Mouse (Mus musculus): ENCODE measurements around the gene Bcl2l1. TPM values are rescaled to one million over a fixed set of nuclear protein-coding genes. Genes with fewer than 3 reads are reported as not detected.

Gene Bcl2l1
- polyA plus RNA-seq, 1 experiment: 142 TPM

GRCm38 (mm10) chr2:152821566-152821965 is 10.0 kb downstream of the Bcl2l1 start:
- no peak overlapping the region for H3K4me3 ChIP-seq (replicated peaks; ENCODE audit: insufficient read depth, low read depth, low read length)
- TF ChIP-seq POLR2A (IDR thresholded peaks at IDR 0.05; ENCODE audit: borderline replicate concordance, insufficient read depth, low read length) (no peak), CTCF (IDR thresholded peaks at IDR 0.05; ENCODE audit: borderline replicate concordance, insufficient read depth, low read depth, low read length) (no peak)
- H3K4me1 ChIP-seq (ENCODE audit: control insufficient read depth, insufficient read depth, low read length): peaks cover 56% of the 10 kb centered on the region
- H3K27ac ChIP-seq (ENCODE audit: insufficient read depth, low read length): peak overlapping the region; percentile 71
- peak in 1 of 2 experiments; percentile 10 for DNase-seq
- no peaks in the 10 kb centered on the region for H3K27me3 ChIP-seq (ENCODE audit: control insufficient read depth, insufficient read depth, low read length)

- Histone ChIP-seq H3K4me1 (ENCODE audit: control insufficient read depth, insufficient read depth, low read length) (peaks cover 62% of the 10 kb centered on the region), H3K4me3 (replicated peaks; ENCODE audit: insufficient read depth, low read depth, low read length) (no peak overlapping the region), H3K27me3 (ENCODE audit: control insufficient read depth, insufficient read depth, low read length) (no peaks in the 10 kb centered on the region), H3K27ac (ENCODE audit: insufficient read depth, low read length) (peak overlapping the region; percentile 71)
- 48% methylated on average over 5 of the region's 5 CpGs for WGBS
- no peak for TF ChIP-seq POLR2A (IDR thresholded peaks at IDR 0.05; ENCODE audit: borderline replicate concordance, insufficient read depth, low read length)
- TF ChIP-seq CTCF (IDR thresholded peaks at IDR 0.05; ENCODE audit: borderline replicate concordance, insufficient read depth, low read depth, low read length): no peak
- DNase-seq: peak in 1 of 2 experiments; percentile 7
Measured at GRCm38 (mm10) chr2:152821023-152821422, 10.5 kb downstream of the Bcl2l1 start.

- 37% methylated on average over 2 of the region's 2 CpGs for WGBS
- Histone ChIP-seq H3K4me1 (ENCODE audit: control insufficient read depth, insufficient read depth, low read length) (peaks cover 64% of the 10 kb centered on the region), H3K4me3 (replicated peaks; ENCODE audit: insufficient read depth, low read depth, low read length) (no peak overlapping the region), H3K27me3 (ENCODE audit: control insufficient read depth, insufficient read depth, low read length) (no peaks in the 10 kb centered on the region), H3K27ac (ENCODE audit: insufficient read depth, low read length) (peak overlapping the region; percentile 71)
- DNase-seq: peak; percentile 45 to 50
- TF ChIP-seq CTCF (IDR thresholded peaks at IDR 0.05; ENCODE audit: borderline replicate concordance, insufficient read depth, low read depth, low read length): no peak
- TF ChIP-seq POLR2A (IDR thresholded peaks at IDR 0.05; ENCODE audit: borderline replicate concordance, insufficient read depth, low read length): no peak
Measured at GRCm38 (mm10) chr2:152820369-152820768, 11.2 kb downstream of the Bcl2l1 start.

- peaks cover 66% of the 10 kb centered on the region for H3K4me1 ChIP-seq (ENCODE audit: control insufficient read depth, insufficient read depth, low read length)
- H3K4me3 ChIP-seq (replicated peaks; ENCODE audit: insufficient read depth, low read depth, low read length): no peak overlapping the region
- TF ChIP-seq POLR2A (IDR thresholded peaks at IDR 0.05; ENCODE audit: borderline replicate concordance, insufficient read depth, low read length): no peak
- no peak for TF ChIP-seq CTCF (IDR thresholded peaks at IDR 0.05; ENCODE audit: borderline replicate concordance, insufficient read depth, low read depth, low read length)
- peak overlapping the region; percentile 71 for H3K27ac ChIP-seq (ENCODE audit: insufficient read depth, low read length)
- peak; percentile 37 to 42 for DNase-seq
- no peaks in the 10 kb centered on the region for H3K27me3 ChIP-seq (ENCODE audit: control insufficient read depth, insufficient read depth, low read length)
- WGBS: 29% methylated on average over 4 of the region's 4 CpGs
Measured at GRCm38 (mm10) chr2:152819926-152820325, 11.6 kb downstream of the Bcl2l1 start.

GRCm38 (mm10) chr2:152819097-152819624 is 12.4 kb downstream of the Bcl2l1 start:
- peak; percentile 41 to 62 for DNase-seq
- TF ChIP-seq CTCF (IDR thresholded peaks at IDR 0.05; ENCODE audit: borderline replicate concordance, insufficient read depth, low read depth, low read length) (no peak), POLR2A (IDR thresholded peaks at IDR 0.05; ENCODE audit: borderline replicate concordance, insufficient read depth, low read length) (no peak)
- H3K4me1 ChIP-seq (ENCODE audit: control insufficient read depth, insufficient read depth, low read length): peaks cover 63% of the 10 kb centered on the region
- WGBS: 59% methylated on average over 3 of the region's 3 CpGs
- H3K4me3 ChIP-seq (replicated peaks; ENCODE audit: insufficient read depth, low read depth, low read length): no peak overlapping the region
- no peaks in the 10 kb centered on the region for H3K27me3 ChIP-seq (ENCODE audit: control insufficient read depth, insufficient read depth, low read length)
- peak overlapping the region; percentile 71 for H3K27ac ChIP-seq (ENCODE audit: insufficient read depth, low read length)

GRCm38 (mm10) chr2:152818679-152819078 is 12.8 kb downstream of the Bcl2l1 start:
- TF ChIP-seq CTCF (IDR thresholded peaks at IDR 0.05; ENCODE audit: borderline replicate concordance, insufficient read depth, low read depth, low read length): no peak
- no peak for TF ChIP-seq POLR2A (IDR thresholded peaks at IDR 0.05; ENCODE audit: borderline replicate concordance, insufficient read depth, low read length)
- 14% methylated on average over 5 of the region's 5 CpGs for WGBS
- H3K27me3 ChIP-seq (ENCODE audit: control insufficient read depth, insufficient read depth, low read length): no peaks in the 10 kb centered on the region
- H3K27ac ChIP-seq (ENCODE audit: insufficient read depth, low read length): peak overlapping the region; percentile 71
- peak; percentile 43 to 56 for DNase-seq
- H3K4me3 ChIP-seq (replicated peaks; ENCODE audit: insufficient read depth, low read depth, low read length): no peak overlapping the region
- peaks cover 65% of the 10 kb centered on the region for H3K4me1 ChIP-seq (ENCODE audit: control insufficient read depth, insufficient read depth, low read length)

GRCm38 (mm10) chr2:152817596-152818291 is 13.8 kb downstream of the Bcl2l1 start:
- peak overlapping the region; percentile 5 for H3K4me3 ChIP-seq (replicated peaks; ENCODE audit: insufficient read depth, low read depth, low read length)
- peak overlapping the region; percentile 93 for H3K27ac ChIP-seq (ENCODE audit: insufficient read depth, low read length)
- DNase-seq: peak; percentile 92 to 96
- no peaks in the 10 kb centered on the region for H3K27me3 ChIP-seq (ENCODE audit: control insufficient read depth, insufficient read depth, low read length)
- H3K4me1 ChIP-seq (ENCODE audit: control insufficient read depth, insufficient read depth, low read length): peaks cover 66% of the 10 kb centered on the region
- TF ChIP-seq POLR2A (IDR thresholded peaks at IDR 0.05; ENCODE audit: borderline replicate concordance, insufficient read depth, low read length) (no peak), CTCF (IDR thresholded peaks at IDR 0.05; ENCODE audit: borderline replicate concordance, insufficient read depth, low read depth, low read length) (0 out of 2 replicates have a peak, but pooled peaks have one; percentile 1)
- 5% methylated on average over 6 of the region's 6 CpGs for WGBS
